Mouse (Mus musculus) ES-CJ7 (cell line): Measurements from ENCODE around the gene Foxc2.

Experiments used
- DNase-seq: peaks from one replicate; pipeline ENCODE4 v3.0.0; 2011; ENCODE audit warnings: low read depth, low spot score

Gene Foxc2

GRCm38 (mm10) chr8:121148573-121149083, 32.7 kb downstream of the Foxc2 start:
- DNase-seq = no peak

- DNase-seq = no peak
Observed at GRCm38 (mm10) chr8:121152394-121152793, 36.4 kb downstream of the Foxc2 start.

DNA sequence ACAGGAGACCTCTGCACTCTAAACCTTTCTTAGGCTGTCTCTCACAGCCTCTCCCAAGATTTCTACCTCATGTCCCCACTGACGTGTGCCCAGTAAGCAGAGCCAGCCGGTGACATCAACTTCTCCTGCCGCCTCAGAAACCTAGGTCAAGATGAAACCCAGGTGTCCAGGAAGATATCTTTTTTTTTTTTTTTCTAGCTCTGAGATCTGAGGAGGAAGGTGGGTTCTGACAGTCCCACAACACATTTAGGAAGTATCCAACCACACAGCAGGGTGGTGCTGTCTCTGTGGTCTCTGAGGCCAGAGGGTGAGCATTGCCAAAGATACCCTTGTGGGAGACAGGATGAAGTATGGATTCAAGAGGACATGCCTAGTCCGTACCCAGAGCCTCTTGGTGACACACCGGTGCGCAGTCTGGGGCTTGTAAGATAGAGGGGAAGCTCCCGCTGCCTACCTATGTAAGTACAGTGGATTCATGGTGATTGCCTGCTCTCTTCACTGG, 41.1 kb downstream of the Foxc2 start:
- DNase-seq = no peak

- DNase-seq = no peak
Observed at GRCm38 (mm10) chr8:121158812-121159211, 42.8 kb downstream of the Foxc2 start.

DNA sequence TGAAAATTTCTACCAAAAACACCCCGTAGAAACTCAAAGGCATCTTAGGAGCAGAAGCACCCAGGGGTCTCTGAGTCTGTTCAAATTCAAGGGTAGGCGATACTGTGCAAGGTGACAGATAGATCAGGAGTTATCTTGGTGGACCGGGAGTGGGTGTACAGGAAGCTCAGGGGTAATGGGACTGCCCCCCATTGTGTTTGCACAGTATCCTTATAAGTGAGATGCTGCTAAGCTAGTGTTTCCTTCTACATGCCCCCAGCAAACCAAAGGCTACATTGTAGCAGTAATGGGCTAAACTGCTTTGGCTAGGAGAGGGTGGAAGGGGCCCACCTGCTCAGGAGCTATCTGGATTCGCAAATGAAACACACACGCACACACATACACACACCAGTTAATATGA, 45.5 kb downstream of the Foxc2 start:
- DNase-seq = no peak

GRCm38 (mm10) chr8:121162413-121162812, 46.4 kb downstream of the Foxc2 start:
- no peak for DNase-seq

DNA sequence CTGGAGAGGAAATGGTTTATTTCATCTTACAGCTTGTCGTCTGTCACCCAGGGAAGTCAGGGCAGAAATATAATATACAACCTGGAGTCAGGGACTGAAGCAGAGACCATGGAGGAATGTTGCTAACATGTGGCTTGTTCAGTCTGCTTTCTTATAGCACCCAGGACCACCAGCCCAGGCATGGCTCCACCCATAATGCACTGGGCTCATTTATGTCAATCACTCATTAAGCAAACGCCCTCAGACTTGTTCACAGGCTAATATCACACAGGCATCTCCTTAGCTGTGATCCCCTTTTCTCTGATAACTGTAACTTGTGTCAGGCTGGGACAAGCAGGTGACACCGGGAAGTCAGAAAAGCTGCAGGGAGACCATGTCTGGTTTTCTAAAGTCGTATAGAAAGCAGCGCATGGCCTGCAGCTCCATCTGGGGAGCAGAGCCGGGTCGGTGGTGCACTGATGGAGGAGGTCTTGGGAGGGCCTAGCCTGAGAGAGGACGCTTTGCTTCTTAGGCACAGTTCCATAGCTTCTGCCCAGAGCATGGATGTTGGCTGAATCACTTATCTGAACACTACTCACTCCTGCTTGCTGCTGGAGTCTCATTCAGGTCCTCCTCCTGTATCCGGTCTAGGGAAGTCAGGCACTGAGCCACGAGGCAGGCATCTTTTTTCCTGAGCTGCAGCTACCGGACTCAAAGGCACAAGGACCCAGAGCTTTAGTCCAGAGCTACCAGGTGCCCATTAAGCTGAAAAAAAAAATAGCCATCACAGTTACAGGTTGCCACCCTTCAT, 47.1 kb downstream of the Foxc2 start:
- no peak for DNase-seq

- DNase-seq = no peak
Observed at GRCm38 (mm10) chr8:121164017-121164469, 48.1 kb downstream of the Foxc2 start.

DNA sequence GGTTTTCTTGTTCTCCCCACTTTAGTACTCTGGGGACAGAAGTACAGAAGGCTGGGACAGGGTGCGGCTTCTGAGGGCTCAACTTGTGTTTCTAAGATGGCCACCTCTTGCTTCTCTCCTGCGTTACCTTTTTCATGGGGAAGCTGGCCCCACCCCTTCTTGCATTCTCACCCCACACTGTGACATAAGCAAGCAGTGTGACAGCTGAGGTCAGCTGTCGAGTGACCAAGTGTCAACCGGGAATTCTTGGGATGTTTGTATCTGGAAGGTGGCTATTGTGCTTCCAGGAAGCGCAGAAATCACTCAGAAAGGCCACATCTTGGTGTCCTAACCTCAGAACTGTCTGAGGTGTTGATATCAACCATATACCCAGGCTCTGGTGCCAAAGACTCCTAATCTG, 52.1 kb downstream of the Foxc2 start:
- DNase-seq = no peak
